Mouse (Mus musculus): ENCODE measurements around the gene AW011738.

GRCm38 (mm10) chr4:156213134-156213533, 10.0 kb downstream of the AW011738 start:
- TF ChIP-seq GATA1 (IDR thresholded peaks at IDR 0.05; ENCODE audit: low read length) = no peak
- TF ChIP-seq TAL1 (IDR thresholded peaks at IDR 0.05; ENCODE audit: low read length) = no peak
